Mouse (Mus musculus) kidney, adult 9 months (tissue): ENCODE data around the gene Acss2.
A peak's percentile ranks its signal among the peaks of the same experiment; 100 is the strongest.
"Not testable (repeated sequence)": the region's sequence is repeated elsewhere in the genome, so short reads cannot be mapped to it uniquely, and the experiment has no call there.

ENCODE experiments used
- DNase-seq: peaks from one replicate; pipeline ENCODE4 v3.0.0; 2022

Gene Acss2

DNA sequence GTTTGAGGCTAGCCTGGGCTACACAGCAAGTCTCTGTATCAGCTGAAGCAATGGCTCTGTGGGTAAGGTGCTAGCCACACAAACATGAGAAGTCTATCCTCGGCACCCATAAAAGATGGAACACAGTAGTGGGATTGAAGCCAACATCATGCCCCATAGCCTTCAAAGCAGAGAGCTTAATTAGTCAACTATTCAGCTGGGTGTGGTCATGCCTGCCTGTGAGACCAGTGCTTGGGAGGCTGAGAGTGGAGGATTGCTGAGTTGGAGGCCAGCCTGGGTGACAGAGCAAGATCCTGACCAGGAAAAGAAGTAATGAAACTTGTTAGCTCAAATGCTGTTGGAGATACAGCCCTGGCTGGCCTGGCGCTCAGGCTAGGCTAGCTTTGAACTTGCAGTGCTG, 73.1 kb downstream of the Acss2 start:
- peak; percentile 76 for DNase-seq

GRCm38 (mm10) chr2:155591676-155592075, 73.9 kb downstream of the Acss2 start:
- peak; percentile 76 for DNase-seq

- peak; percentile 99 for DNase-seq
These were observed 74.5 kb downstream of the Acss2 start, which contains the start of gene Gss for GRCm38 (mm10) chr2:155592137-155592853. Gss (minus strand) TSS chr2:155592810.

DNA sequence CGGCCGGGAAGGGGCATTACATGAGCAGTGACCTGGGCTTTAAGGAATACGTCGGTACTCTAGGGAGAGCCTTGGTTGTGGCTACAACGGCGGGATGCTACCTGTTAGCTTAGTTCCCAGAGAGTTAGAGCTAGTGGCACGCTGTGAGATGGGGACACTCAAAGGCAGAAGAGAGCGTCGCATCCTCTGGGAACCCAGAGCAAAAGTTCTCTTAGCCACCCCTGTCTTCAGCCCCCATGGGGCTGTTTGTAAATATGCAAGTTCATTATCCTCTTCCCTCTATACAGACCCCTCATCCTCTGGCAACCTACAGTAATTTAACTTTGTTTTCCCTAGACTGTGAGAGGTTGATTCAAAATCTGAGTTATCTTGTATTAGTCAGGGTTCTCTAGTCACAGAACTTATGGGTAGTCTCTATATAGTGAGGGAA, 75.1 kb downstream of the Acss2 start:
- no peak for DNase-seq

- no peak for DNase-seq
These were observed 77.8 kb downstream of the Acss2 start for GRCm38 (mm10) chr2:155595516-155595915.

GRCm38 (mm10) chr2:155603707-155604106, 86.0 kb downstream of the Acss2 start:
- peak; percentile 73 for DNase-seq

DNA sequence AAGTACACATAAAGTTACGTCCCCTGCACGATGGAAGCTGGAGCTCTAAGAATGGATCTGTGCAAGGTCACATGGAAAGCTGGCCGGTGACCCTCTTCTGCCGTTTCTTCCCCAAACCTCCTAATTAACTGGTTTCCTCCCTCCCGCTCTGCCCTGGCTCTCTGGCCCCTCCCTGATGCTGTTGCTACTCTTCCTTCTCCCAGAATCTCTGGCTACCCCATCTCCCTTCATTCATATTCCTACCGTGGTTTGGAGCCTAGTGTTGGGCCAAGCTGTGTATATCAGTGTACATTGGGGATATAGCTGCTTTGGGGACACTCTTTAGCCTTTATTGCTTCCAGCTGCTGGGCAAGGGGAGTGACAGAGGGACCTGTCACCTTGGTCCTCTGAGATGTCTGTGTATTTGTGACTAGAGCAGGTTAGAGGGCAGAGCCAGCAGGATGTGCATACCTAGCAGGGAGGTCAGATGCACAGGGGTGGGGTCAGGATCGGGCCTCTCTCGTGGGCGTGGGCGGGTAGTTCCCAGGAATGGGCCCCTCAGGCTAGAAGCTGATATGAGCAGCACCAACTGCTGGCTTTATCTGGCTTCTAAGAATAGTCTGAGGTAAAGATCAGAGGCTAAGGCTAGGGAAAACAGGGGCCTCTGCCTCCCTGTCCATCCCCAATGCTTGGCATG, 87.0 kb downstream of the Acss2 start:
- DNase-seq = no peak

DNA sequence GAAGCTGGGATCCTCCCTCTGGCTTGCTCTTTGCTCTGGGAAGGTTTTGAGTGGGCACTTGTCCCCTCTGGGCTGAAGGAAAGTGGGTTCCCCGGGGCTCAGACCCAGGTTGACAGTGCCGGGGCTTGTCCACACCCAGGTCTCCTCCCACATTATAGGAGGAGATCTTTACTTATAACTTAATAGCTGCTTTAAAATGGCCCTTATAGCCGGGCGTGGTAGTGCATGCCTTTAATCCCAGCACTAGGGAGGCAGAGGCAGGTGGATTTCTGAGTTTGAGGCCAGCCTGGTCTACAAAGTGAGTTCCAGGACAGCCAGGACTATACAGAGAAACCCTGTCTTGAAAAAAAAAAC, 87.5 kb downstream of the Acss2 start:
- not testable (repeated sequence) for DNase-seq

DNA sequence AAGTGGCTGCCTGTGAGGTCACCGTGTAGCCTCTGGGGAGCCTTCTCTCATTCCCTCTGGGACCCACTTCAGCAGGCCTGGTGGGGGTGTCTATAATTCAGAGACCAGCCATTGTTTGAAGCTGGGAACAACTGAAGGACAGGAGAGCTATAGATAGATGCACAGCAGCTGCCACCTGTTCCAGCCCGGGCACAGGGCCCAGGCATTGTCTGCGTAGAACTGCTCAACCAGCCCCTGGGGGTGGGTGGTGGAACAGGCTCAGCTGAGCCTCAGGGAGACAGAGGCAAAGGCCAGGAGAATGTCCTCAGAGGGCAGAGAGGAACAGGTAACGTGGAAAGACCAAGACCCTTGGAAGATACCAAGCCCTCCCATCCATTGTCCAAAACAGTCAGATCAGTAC, 88.6 kb downstream of the Acss2 start:
- DNase-seq = no peak

DNA sequence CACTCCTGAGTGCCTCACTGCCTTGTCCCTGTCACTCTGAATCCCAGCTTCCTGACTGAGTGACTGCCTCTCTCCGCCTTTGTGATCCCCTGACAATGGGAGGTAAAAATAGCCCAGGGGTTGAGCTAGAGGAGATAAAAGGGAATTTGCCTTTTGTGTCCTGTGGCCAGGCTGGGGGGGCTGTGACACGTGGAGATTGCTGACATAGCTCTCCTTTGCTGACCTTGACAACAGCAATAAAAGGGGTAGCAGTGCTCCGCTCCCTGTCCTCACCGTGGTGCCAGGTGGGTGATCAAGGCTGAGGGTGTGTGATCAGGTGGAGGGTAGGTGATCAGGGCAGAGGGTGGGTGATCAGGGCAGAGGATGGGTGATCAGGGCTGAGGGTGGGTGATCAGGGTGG, 93.2 kb downstream of the Acss2 start, which contains the start of gene Myh7b:
Gene Myh7b (plus strand): TSS at position 235 of the 400 bp plus-strand sequence.
- no peak for DNase-seq

- DNase-seq = no peak
These were observed 94.2 kb downstream of the Acss2 start for GRCm38 (mm10) chr2:155611834-155612550.

DNA sequence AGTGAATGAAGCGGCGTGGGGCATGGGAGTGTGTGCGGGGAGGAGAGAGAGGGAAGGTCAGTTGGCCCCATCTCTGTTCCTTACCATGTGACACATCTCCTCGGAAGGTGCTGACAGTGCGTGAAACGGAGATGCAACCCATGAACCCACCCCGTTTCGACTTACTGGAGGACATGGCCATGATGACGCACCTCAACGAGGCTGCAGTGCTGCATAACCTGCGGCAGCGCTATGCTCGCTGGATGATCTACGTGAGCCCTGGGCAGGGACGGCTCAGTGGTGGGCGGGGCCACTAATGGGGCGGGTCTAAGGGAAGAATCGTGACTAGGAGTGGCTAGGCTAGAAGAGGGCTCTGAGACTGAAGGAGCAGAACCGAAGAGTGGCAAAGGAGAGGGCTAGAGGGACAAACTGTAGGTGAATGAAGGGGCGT, 95.6 kb downstream of the Acss2 start:
- DNase-seq = peak; percentile 60

DNA sequence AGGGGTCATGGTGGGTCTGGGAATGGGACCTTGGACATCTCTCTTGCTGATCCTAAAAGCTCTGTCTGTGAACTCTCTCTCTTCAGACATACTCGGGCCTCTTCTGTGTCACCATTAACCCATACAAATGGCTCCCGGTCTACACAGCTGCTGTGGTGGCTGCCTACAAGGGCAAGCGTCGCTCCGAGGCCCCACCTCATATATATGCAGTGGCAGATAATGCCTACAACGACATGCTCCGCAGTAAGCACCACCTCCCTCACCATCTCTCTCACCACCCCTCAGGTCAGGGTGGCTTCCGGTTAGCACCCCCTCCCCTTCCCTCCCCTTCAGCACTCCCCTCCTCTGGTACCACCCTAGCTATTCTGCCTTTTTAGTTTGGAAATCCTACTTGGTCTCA, 96.2 kb downstream of the Acss2 start:
- DNase-seq = no peak

- DNase-seq = no peak
These were observed 99.2 kb downstream of the Acss2 start for GRCm38 (mm10) chr2:155616971-155617370.

DNA sequence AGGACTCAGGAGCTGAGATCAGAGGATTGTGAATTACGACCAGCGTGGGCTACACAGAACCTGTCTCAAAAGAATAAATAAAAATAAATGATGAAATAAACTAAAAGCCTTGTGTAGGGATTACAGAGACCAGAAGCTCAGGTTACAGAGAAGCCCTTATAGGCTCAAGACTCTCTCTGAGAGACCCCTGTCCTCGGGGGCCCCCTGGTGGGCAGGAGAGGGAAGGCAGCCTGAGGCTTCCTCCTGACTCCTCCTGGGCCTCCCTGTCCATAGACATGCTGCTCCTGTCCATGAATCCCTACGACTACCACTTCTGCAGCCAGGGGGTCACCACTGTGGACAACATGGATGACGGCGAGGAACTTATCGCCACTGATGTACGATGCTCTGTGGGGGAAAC, 102.1 kb downstream of the Acss2 start:
- peak; percentile 92 for DNase-seq

DNA sequence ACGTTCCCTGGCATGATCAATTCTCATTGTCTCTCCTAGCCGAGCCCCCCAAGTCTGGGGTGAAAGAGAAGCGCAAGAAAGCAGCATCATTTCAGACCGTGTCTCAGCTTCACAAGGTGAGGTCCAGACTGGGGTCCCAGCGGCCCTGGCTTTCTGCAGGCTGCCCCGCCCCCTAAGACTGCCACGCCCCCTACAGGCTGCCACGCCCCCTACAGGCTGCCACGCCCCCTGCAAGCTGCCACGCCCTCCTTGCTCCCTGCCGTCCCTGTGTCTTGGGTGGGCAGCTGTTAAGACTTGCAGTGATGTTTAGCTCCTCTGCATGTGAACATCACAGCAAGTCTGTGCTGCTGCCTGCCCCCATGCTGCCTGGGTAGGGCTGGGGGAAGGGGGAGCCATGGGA, 104.9 kb downstream of the Acss2 start:
- DNase-seq = no peak

GRCm38 (mm10) chr2:155623996-155624395, 106.2 kb downstream of the Acss2 start:
- DNase-seq = no peak

- peak; percentile 30 for DNase-seq
These were observed 107.0 kb downstream of the Acss2 start for GRCm38 (mm10) chr2:155624730-155625129.

DNA sequence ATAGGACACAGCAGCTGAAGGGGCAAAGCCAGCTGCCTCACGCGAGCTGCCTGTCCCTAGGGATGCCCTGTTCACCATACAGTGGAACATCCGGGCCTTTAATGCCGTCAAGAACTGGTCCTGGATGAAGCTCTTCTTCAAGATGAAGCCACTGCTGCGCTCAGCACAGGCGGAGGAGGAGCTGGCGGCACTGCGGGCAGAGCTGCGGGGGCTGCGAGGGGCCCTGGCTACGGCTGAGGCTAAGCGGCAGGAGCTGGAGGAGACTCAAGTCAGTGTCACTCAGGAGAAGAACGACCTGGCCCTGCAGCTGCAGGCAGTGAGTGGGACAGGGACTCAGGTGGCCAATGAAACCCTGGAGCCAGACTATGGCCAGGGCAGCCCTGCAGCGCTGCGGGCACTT, 108.5 kb downstream of the Acss2 start:
- no peak for DNase-seq

- DNase-seq = peak; percentile 72
These were observed 109.4 kb downstream of the Acss2 start for GRCm38 (mm10) chr2:155627030-155627738.

DNA sequence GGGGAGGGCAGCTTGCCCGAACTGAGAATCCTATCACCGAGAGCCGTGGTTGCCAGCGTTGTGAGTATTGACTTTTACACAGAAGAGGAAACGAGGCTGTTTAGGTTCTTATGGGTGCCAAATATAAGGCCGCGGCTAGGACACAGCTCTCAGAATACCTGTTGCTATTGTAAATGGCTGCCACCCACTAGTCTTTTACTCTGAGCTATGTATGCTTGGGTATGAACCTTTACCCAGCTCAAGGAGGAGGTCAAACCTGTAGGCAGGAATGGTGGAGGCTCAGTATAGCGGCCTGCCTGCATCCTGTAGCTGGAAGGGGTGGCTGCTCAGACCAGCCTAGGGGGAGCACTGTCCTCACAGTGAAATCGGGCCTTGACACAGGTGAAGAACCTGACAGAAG, 110.4 kb downstream of the Acss2 start:
- no peak for DNase-seq

DNA sequence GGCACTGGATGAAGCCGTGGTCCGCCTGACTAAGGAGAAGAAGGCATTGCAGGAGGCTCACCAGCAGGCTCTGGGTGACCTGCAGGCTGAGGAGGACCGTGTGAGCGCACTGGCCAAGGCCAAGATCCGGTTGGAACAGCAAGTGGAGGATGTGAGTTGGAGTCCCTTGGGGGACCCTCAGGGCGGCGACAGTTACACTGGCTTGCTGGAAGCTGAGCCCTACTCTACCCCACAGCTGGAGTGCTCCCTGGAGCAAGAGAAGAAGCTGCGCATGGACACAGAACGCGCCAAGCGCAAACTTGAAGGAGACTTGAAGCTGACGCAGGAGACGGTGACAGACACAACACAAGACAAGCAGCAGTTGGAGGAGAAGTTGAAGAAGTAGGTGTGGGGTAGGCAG, 110.8 kb downstream of the Acss2 start:
- DNase-seq = no peak

GRCm38 (mm10) chr2:155629231-155629661, 111.5 kb downstream of the Acss2 start:
- no peak for DNase-seq
